Mouse (Mus musculus): ENCODE data around the gene Ssb.
"Not testable (repeated sequence)": the region's sequence is repeated elsewhere in the genome, so short reads cannot be mapped to it uniquely, and the experiment has no call there.

Ssb gene

GRCm38 (mm10) chr2:69862117-69862657 is 825 bp downstream of the Ssb start:
- DNase-seq (ENCODE audit: low read depth, low spot score) = no peak

GRCm38 (mm10) chr2:69883990-69884391 is 22.6 kb downstream of the Ssb start:
- DNase-seq (ENCODE audit: low read depth, low spot score) = no peak

- no peak for DNase-seq (ENCODE audit: low read depth, low spot score)
Measured at GRCm38 (mm10) chr2:69884581-69884980, 23.2 kb downstream of the Ssb start.

- DNase-seq (ENCODE audit: low read depth, low spot score) = no peak
Measured at GRCm38 (mm10) chr2:69885050-69885449, 23.7 kb downstream of the Ssb start.

GRCm38 (mm10) chr2:69885451-69886305 is 24.3 kb downstream of the Ssb start, which contains the start of gene Mettl5:
Mettl5 (minus strand) TSS chr2:69885615.
- DNase-seq (ENCODE audit: low read depth, low spot score) = peak; percentile 85

- no peak for DNase-seq (ENCODE audit: low read depth, low spot score)
Measured at GRCm38 (mm10) chr2:69888957-69889356, 27.6 kb downstream of the Ssb start.

- no peak for DNase-seq (ENCODE audit: low read depth, low spot score)
Measured at GRCm38 (mm10) chr2:69890843-69891242, 29.5 kb downstream of the Ssb start.

GRCm38 (mm10) chr2:69893145-69893544 is 31.8 kb downstream of the Ssb start:
- DNase-seq (ENCODE audit: low read depth, low spot score) = no peak

GRCm38 (mm10) chr2:69893891-69894290 is 32.5 kb downstream of the Ssb start:
- DNase-seq (ENCODE audit: low read depth, low spot score) = no peak

- DNase-seq (ENCODE audit: low read depth, low spot score) = no peak
Measured at GRCm38 (mm10) chr2:69895502-69896223, 34.3 kb downstream of the Ssb start.

GRCm38 (mm10) chr2:69896224-69896581 is 34.8 kb downstream of the Ssb start:
- no peak for DNase-seq (ENCODE audit: low read depth, low spot score)

- DNase-seq (ENCODE audit: low read depth, low spot score) = peak; percentile 95
Measured at GRCm38 (mm10) chr2:69897039-69897617, 35.8 kb downstream of the Ssb start, which contains the start of gene Ubr3. Ubr3 (plus strand) TSS chr2:69897246.

GRCm38 (mm10) chr2:69897618-69898575 is 36.5 kb downstream of the Ssb start:
- no peak for DNase-seq (ENCODE audit: low read depth, low spot score)

- DNase-seq (ENCODE audit: low read depth, low spot score) = no peak
Measured at GRCm38 (mm10) chr2:69903541-69903940, 42.2 kb downstream of the Ssb start.

- not testable (repeated sequence) for DNase-seq (ENCODE audit: low read depth, low spot score)
Measured at GRCm38 (mm10) chr2:69907394-69907793, 46.0 kb downstream of the Ssb start.

- no peak for DNase-seq (ENCODE audit: low read depth, low spot score)
Measured at GRCm38 (mm10) chr2:69912801-69913200, 51.4 kb downstream of the Ssb start.

- no peak for DNase-seq (ENCODE audit: low read depth, low spot score)
Measured at GRCm38 (mm10) chr2:69917301-69917700, 55.9 kb downstream of the Ssb start.

Data from forelimb bud, embryonic 11.5 days (tissue).